8 mouse cellular contexts compared by ENCODE assay signal in the genomic region with DNA sequence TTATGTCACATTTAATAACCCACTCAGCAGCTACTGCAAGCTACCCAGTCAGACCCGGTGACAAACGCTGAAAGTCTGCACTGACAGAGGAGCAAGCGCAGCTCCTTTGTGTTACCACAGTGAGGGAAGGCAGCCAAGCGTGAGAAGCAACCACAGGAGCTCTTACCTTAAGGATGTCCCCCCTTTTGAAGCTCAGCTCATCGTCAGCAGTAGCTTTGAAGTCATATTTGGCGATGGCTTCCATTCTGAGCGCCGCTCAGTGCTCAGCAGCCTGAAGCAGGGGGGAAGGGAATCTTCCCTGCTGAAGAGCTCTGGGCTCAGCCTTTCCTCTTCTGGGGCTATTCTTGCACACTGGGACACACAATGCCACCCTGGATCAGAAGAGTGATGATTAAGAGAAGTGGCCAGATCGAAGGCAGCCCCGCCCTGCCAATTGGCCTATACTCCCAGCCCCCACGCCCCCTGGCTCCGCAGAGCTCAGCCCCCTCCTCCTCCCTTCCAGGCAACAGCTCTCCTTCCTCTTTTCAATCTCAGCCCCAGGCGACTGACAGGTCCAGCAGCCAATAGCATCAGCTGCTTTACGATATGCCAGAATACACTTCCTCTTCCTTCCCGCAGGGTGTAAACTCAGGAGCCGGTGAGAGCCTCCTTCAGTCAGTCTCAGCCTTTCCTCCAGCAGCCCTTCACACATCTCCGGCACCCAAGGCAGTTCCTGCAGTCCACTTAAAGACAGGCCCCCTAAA. TPM values are rescaled to one million over a fixed set of nuclear protein-coding genes. Genes with fewer than 3 reads are reported as not detected.
A peak's percentile ranks its signal among the peaks of the same experiment; 100 is the strongest.
DNase-seq lines count a peak whose midpoint lies in the region; ATAC-seq and TF ChIP-seq lines count a peak whose summit lies in the region.

No protein-coding gene starts in this region.

- peaks cover 23% of the 10 kb centered on the region for H3K36me3 ChIP-seq in heart, embryonic 13.5 days
- 0 out of 2 replicates have a peak, but pooled peaks cover 9% of the 10 kb centered on the region for H3K36me3 ChIP-seq in kidney, postnatal 0 days (ENCODE audit: insufficient read depth, low read length)
- no peaks in the 10 kb centered on the region for H3K36me3 ChIP-seq in liver, adult 2 months (ENCODE audit: control insufficient read depth, insufficient read depth, low read length)

- H3K9me3 ChIP-seq in heart, embryonic 13.5 days: no peaks in the 10 kb centered on the region
- H3K9me3 ChIP-seq in kidney, postnatal 0 days (replicated peaks; ENCODE audit: low read length): no peaks in the 10 kb centered on the region

- H3K9ac ChIP-seq in heart, embryonic 13.5 days: peak overlapping the region; percentile 89
- peak overlapping the region; percentile 39 for H3K9ac ChIP-seq in kidney, postnatal 0 days (ENCODE audit: low read depth, low read length)
- peak overlapping the region; percentile 53 for H3K9ac ChIP-seq in liver, adult 2 months (ENCODE audit: low read depth, low read length)

- WGBS in bone marrow, adult 2 months: 11% methylated on average over 17 of the region's 17 CpGs
- 8% methylated on average over 17 of the region's 17 CpGs for WGBS in heart, embryonic 13.5 days
- 6% methylated on average over 17 of the region's 17 CpGs for whole genome bisulfite sequencing in kidney, postnatal 0 days
- 22% methylated on average over 17 of the region's 17 CpGs for WGBS in liver, adult 2 months

- H3K79me2 ChIP-seq in liver, adult 2 months (ENCODE audit: control insufficient read depth, insufficient read depth, low read length): peaks cover 49% of the 10 kb centered on the region

- DNase-seq in B cell, adult 2 months: peak; percentile 88 to 90
- DNase-seq in kidney, postnatal 0 days (ENCODE audit: low spot score): peak; percentile 98
- peak; percentile 56 for DNase-seq in liver, adult 2 months (ENCODE audit: extremely low read depth, low read depth, low spot score)
- DNase-seq in spleen, postnatal 36 days (ENCODE audit: low spot score in 2 of 2): peak; percentile 92

- no peak for TF ChIP-seq CTCF in bone marrow, adult 2 months (IDR thresholded peaks at IDR 0.05; ENCODE audit: control insufficient read depth, insufficient read depth, low read length)
- no peak for TF ChIP-seq CTCF in kidney, postnatal 0 days (IDR thresholded peaks at IDR 0.05; ENCODE audit: low read depth)
- TF ChIP-seq CTCF in liver, adult 2 months (IDR thresholded peaks at IDR 0.05; ENCODE audit: low read depth, low read length): no peak

- H3K4me2 ChIP-seq in heart, embryonic 13.5 days: peak overlapping the region; percentile 91
- H3K4me2 ChIP-seq in kidney, postnatal 0 days (ENCODE audit: low read length): peak overlapping the region; percentile 73

- H3K4me3 ChIP-seq in bone marrow, adult 2 months (replicated peaks; ENCODE audit: control insufficient read depth, low read depth, low read length): peak overlapping the region; percentile 60
- peak overlapping the region; percentile 73 for H3K4me3 ChIP-seq in heart, embryonic 13.5 days
- H3K4me3 ChIP-seq in kidney, postnatal 0 days (replicated peaks; ENCODE audit: low read depth, low read length): peak overlapping the region; percentile 54
- H3K4me3 ChIP-seq in liver, adult 2 months (ENCODE audit: insufficient read depth, low read depth, low read length): peak overlapping the region; percentile 57

- H3K4me1 ChIP-seq in bone marrow, adult 2 months (ENCODE audit: control insufficient read depth, insufficient read depth, low read length): peaks cover 3% of the 10 kb centered on the region; the same call in 1 of the 2 replicates
- peaks cover 60% of the 10 kb centered on the region for H3K4me1 ChIP-seq in heart, embryonic 13.5 days
- H3K4me1 ChIP-seq in kidney, postnatal 0 days (replicated peaks; ENCODE audit: insufficient read depth, low read length): peaks cover 5% of the 10 kb centered on the region; the same call in 1 of the 2 replicates
- H3K4me1 ChIP-seq in liver, adult 2 months (ENCODE audit: control insufficient read depth, insufficient read depth, low read length): peaks cover 41% of the 10 kb centered on the region

- peak overlapping the region; percentile 24 for H3K27ac ChIP-seq in bone marrow, adult 2 months (ENCODE audit: control insufficient read depth, insufficient read depth, low read depth, low read length, poor library complexity)
- H3K27ac ChIP-seq in heart, embryonic 13.5 days (replicated peaks): peak overlapping the region; percentile 93
- H3K27ac ChIP-seq in kidney, postnatal 0 days: peak overlapping the region; percentile 67
- H3K27ac ChIP-seq in liver, adult 2 months (replicated peaks; ENCODE audit: insufficient read depth, low read depth, low read length): peak overlapping the region; percentile 27

- ATAC-seq in erythroid progenitor cell, adult 5-6 weeks (replicated peaks; ENCODE audit: low FRiP score, poor library complexity, severe bottlenecking): 0 out of 2 replicates have a peak, but pooled peaks have one; percentile 39
- peak; percentile 79 for ATAC-seq in heart, embryonic 13.5 days (ENCODE audit: extremely low read depth, insufficient number of reproducible peaks, low FRiP score, low TSS enrichment)
- peak; percentile 91 for ATAC-seq in kidney, postnatal 0 days (replicated peaks; ENCODE audit: low FRiP score, low read depth)
- ATAC-seq in monocyte, adult 5-6 weeks (replicated peaks; ENCODE audit: insufficient number of reproducible peaks, low FRiP score, low TSS enrichment, poor library complexity, severe bottlenecking): peak; percentile 99

- no peaks in the 10 kb centered on the region for H3K27me3 ChIP-seq in heart, embryonic 13.5 days (replicated peaks)
- no peaks in the 10 kb centered on the region for H3K27me3 ChIP-seq in kidney, postnatal 0 days (ENCODE audit: insufficient read depth, low read length)
- no peaks in the 10 kb centered on the region for H3K27me3 ChIP-seq in liver, adult 2 months (ENCODE audit: control insufficient read depth, insufficient read depth, low read length)

- TF ChIP-seq POLR2A in bone marrow, adult 2 months (IDR thresholded peaks at IDR 0.05; ENCODE audit: borderline replicate concordance, control insufficient read depth, low read depth, low read length): 0 out of 2 replicates have a peak, but pooled peaks have one; percentile 39
- TF ChIP-seq POLR2A in liver, adult 2 months (IDR thresholded peaks at IDR 0.05; ENCODE audit: extremely low read depth, insufficient read depth, low read length): no peak

RNA-seq across cellular contexts. Expression of gene Grb2, which starts 9.2 kb away (rescaled TPM):
- polyA plus RNA-seq in bone marrow, adult 2 months (2011; ENCODE audit: insufficient read depth, insufficient read length, low replicate concordance, missing spikeins): 35.9 and 53.6 TPM in 2 replicates
- 36.8 and 49.5 TPM in 2 replicates for total RNA-seq in erythroid progenitor cell, adult 5-6 weeks (2015; ENCODE audit: low replicate concordance)
- 10.1 and 29.1 TPM in 2 replicates for total RNA-seq in erythroid progenitor cell, adult 5-6 weeks (2017; ENCODE audit: low replicate concordance)
- 86.6 and 90.0 TPM in 2 replicates for polyA plus RNA-seq in heart, embryonic 13.5 days (2015; fragmentation: Nextera tagmentation; extraction: Ambion mirVana)
- 69.9 and 72.8 TPM in 2 replicates for polyA plus RNA-seq in kidney, postnatal 0 days (2015; fragmentation: Nextera tagmentation; extraction: Ambion mirVana)
- total RNA-seq in liver, adult 2 months (2014; rRNA removed): 14.7 and 17.3 TPM in 2 replicates
- 27.7 and 28.4 TPM in 2 replicates for polyA plus RNA-seq in liver, adult 2 months (2012; rRNA removed)
- 28.1 to 56.7 TPM (median 47.2 TPM) in 3 replicates for total RNA-seq in monocyte, adult 5-6 weeks (2017)

Comparison
In these comparisons a context has a peak if more than half of its experiments do, and no peak if none do; other contexts are left out.
1. Peak in every context shown above with its lines: DNase-seq, ATAC-seq, H3K4me3 ChIP-seq and H3K27ac ChIP-seq.
2. H3K27ac ChIP-seq: peak in every context shown above with its lines; median percentile 93 in heart, embryonic 13.5 days; 67 in kidney, postnatal 0 days; 27 in liver, adult 2 months; 24 in bone marrow, adult 2 months.
3. ATAC-seq: peak in every context shown above with its lines; median percentile 99 in monocyte, adult 5-6 weeks; 91 in kidney, postnatal 0 days; 79 in heart, embryonic 13.5 days; 39 in erythroid progenitor cell, adult 5-6 weeks.
4. H3K9ac ChIP-seq: peak in every context shown above with its lines; median percentile 89 in heart, embryonic 13.5 days; 53 in liver, adult 2 months; 39 in kidney, postnatal 0 days.